Mouse (Mus musculus) retina, postnatal 7 days (tissue): ENCODE measurements around the gene Cep350.

Experiments used
- DNase-seq: peaks from one replicate; pipeline ENCODE4 v3.0.0-alpha.2; 2012; ENCODE audit warnings: low read depth, low spot score

Gene Cep350

DNA sequence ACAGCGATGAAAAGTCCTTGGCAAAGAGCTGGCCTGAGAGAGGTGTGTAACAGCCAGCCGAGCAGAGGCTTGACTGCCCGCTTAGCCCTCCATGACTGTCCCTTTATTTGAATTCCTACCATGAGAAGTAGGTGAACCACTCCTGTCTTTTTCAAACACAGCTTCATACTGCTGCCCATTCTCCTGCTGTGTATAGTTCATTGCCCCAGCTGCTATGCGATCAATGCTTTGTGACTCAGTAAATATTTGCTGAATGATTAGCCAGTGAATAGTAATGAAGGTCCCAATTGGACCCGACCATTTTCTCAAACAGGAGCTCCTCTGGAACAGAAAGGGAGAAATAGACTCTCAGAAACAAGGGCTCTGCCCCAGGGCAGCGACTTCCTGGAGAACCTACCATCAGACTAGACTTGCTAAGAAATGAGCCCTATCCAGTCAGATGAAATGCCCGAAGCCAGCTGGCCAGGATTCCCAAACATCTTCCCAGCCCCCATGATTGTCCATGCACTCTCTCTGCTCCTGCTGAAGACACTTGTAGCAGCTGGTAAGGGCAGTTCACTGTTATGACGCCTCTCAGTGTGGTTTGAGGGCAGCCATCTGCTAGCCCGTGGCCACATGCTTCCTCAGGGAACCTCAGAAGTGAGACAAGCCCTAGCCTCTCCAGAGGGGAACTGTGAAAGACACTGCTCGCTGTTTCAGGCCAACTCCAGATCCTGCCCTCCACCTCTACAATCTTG, 163.2 kb downstream of the Cep350 start:
- DNase-seq, result no peak

DNA sequence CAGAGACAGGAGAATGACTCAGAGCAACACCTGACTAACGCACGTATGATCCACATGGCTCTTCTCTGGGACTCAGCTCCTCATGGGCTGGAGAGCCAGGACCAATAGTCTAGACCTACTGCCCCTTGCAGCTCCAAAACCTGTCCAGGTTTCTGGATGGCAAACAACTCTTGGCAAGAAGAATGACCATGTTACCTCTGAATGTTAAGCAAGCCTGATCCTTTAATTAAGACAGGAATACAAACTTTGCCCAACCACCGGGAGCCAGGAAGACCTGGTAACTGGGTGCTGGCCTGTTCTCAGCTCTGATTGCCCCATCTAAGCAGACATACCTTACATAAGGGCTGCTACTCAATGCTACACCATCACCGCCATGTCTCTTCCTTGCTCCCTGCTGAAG, 164.8 kb downstream of the Cep350 start:
- no peak for DNase-seq

GRCm38 (mm10) chr1:155805607-155806006, 167.4 kb downstream of the Cep350 start:
- no peak for DNase-seq

GRCm38 (mm10) chr1:155801014-155801991, 171.8 kb downstream of the Cep350 start:
- no peak for DNase-seq

- no peak for DNase-seq
Measured at GRCm38 (mm10) chr1:155798000-155798399, 175.1 kb downstream of the Cep350 start.

- no peak for DNase-seq
Measured at GRCm38 (mm10) chr1:155797425-155797824, 175.6 kb downstream of the Cep350 start.

DNA sequence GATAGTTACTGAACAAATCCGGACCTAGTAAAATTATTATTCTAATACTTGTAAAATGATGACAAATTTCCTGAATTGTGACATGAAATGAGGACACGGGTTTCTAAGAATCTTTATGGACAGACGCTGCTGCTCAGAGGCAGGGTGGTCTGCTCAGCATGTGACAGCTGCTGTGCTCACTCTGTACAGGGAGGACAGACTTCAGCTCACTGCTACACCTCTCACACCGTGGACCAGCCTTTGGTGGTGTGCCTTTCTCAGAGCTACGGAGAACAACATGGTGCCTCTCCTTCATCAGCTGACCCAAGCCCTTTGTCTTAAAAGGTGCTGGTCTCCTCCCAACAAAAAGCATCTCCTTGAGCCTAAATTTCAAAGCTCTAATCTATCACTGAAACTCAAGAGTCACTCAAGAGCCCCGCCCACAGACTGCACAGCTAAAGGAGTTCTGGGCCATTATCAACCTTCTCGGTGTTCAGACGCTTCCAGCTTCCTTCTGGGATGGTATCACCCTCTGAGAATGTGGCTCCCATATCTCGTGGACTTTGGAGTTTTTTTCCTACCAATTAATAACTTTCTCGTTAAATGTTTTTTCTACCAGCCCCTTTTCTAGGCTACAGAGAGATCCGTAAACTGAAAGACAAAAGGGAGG, 176.2 kb downstream of the Cep350 start:
- DNase-seq, result no peak

DNA sequence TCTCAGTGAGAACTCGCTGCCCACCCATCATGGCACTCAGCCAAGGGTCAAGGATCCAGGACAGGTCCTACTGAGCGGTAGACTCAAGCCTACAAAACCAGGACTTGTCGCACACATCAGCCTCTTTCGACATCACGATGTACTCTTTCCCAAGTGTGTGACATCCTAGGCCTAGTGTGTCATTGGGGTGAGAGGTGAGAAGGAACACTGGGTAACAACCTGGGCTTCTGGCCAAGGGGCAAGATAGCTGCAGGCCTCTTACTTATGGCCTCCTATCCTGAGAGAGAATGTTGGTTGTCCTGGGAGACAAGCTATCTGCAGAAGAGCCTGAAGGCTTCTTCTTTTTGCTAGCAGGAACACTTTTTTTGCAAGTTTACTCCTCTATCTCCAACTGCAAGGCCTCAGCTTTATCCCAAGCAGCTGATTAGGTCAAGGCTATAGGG, 177.2 kb downstream of the Cep350 start:
- DNase-seq, result no peak
